Mouse (Mus musculus): ENCODE measurements around the gene Zdhhc17. TPM values are rescaled to one million over a fixed set of nuclear protein-coding genes. Genes with fewer than 3 reads are reported as not detected.
A peak's percentile ranks its signal among the peaks of the same experiment; 100 is the strongest.

Zdhhc17 gene
- polyA plus RNA-seq, 1 experiment from 2014 or later = 28.0 TPM

GRCm38 (mm10) chr10:110933584-110933983 is 76.4 kb downstream of the Zdhhc17 start:
- WGBS = 83% methylated on average over 5 of the region's 5 CpGs
- H3K27ac ChIP-seq (ENCODE audit: low read depth, low read length) = no peak overlapping the region
- H3K9ac ChIP-seq (ENCODE audit: low read length) = no peak overlapping the region
- peaks cover 7% of the 10 kb centered on the region; the same call in 1 of the 2 replicates for H3K4me1 ChIP-seq (replicated peaks; ENCODE audit: control insufficient read depth, insufficient read depth, low read length)
- H3K4me2 ChIP-seq (ENCODE audit: low read depth, low read length, severe bottlenecking) = no peak overlapping the region
- no peak for DNase-seq (ENCODE audit: low spot score)
- no peak overlapping the region for H3K4me3 ChIP-seq (ENCODE audit: low read depth, low read length)
- ATAC-seq (replicated peaks; ENCODE audit: low FRiP score) = no peak
- H3K36me3 ChIP-seq (ENCODE audit: control insufficient read depth, insufficient read depth, low read length) = peaks cover 2% of the 10 kb centered on the region; the same call in 1 of the 2 replicates
- no peaks in the 10 kb centered on the region for H3K27me3 ChIP-seq (ENCODE audit: control insufficient read depth, insufficient read depth, low read length)
- no peaks in the 10 kb centered on the region for H3K9me3 ChIP-seq (ENCODE audit: control insufficient read depth, low read length)

- H3K4me3 ChIP-seq (ENCODE audit: low read depth, low read length) = no peak overlapping the region; the same call in 1 of the 2 replicates
Observed at GRCm38 (mm10) chr10:110931913-110932560, 77.9 kb downstream of the Zdhhc17 start.

GRCm38 (mm10) chr10:110931161-110931912 is 78.6 kb downstream of the Zdhhc17 start:
- ATAC-seq (replicated peaks; ENCODE audit: low FRiP score) (peak; percentile 71), DNase-seq (ENCODE audit: low spot score) (peak; percentile 65)
- H3K27ac ChIP-seq (ENCODE audit: low read depth, low read length) = peak overlapping the region; percentile 75
- no peak overlapping the region; the same call in 1 of the 2 replicates for H3K4me3 ChIP-seq (ENCODE audit: low read depth, low read length)
- 40% methylated on average over 13 of the region's 13 CpGs for WGBS
- H3K4me2 ChIP-seq (ENCODE audit: low read depth, low read length, severe bottlenecking) = peak overlapping the region; percentile 31; the same call in 1 of the 2 replicates
- peaks cover 7% of the 10 kb centered on the region; the same call in 1 of the 2 replicates for H3K4me1 ChIP-seq (replicated peaks; ENCODE audit: control insufficient read depth, insufficient read depth, low read length)
- H3K9ac ChIP-seq (ENCODE audit: low read length) = peak overlapping the region; percentile 33; the same call in 1 of the 2 replicates
- H3K27me3 ChIP-seq (ENCODE audit: control insufficient read depth, insufficient read depth, low read length) = no peaks in the 10 kb centered on the region
- no peaks in the 10 kb centered on the region for H3K36me3 ChIP-seq (ENCODE audit: control insufficient read depth, insufficient read depth, low read length)
- H3K9me3 ChIP-seq (ENCODE audit: control insufficient read depth, low read length) = no peaks in the 10 kb centered on the region

More at GRCm38 (mm10) chr10:110931913-110932560, 77.9 kb downstream of the Zdhhc17 start:
- Histone ChIP-seq H3K36me3 (ENCODE audit: control insufficient read depth, insufficient read depth, low read length) (no peaks in the 10 kb centered on the region), H3K4me2 (ENCODE audit: low read depth, low read length, severe bottlenecking) (peak overlapping the region; percentile 31; the same call in 1 of the 2 replicates), H3K4me1 (replicated peaks; ENCODE audit: control insufficient read depth, insufficient read depth, low read length) (peaks cover 7% of the 10 kb centered on the region; the same call in 1 of the 2 replicates), H3K27ac (ENCODE audit: low read depth, low read length) (peak overlapping the region; percentile 75), H3K27me3 (ENCODE audit: control insufficient read depth, insufficient read depth, low read length) (no peaks in the 10 kb centered on the region), H3K9me3 (ENCODE audit: control insufficient read depth, low read length) (no peaks in the 10 kb centered on the region), H3K9ac (ENCODE audit: low read length) (peak overlapping the region; percentile 33; the same call in 1 of the 2 replicates)
- WGBS = 58% methylated on average over 20 of the region's 20 CpGs
- peak; percentile 70 for DNase-seq (ENCODE audit: low spot score)
- peak; percentile 81 for ATAC-seq (replicated peaks; ENCODE audit: low FRiP score)

- ATAC-seq (replicated peaks; ENCODE audit: low FRiP score) (no peak), DNase-seq (ENCODE audit: low spot score) (no peak)
- Histone ChIP-seq H3K27ac (ENCODE audit: low read depth, low read length) (no peak overlapping the region), H3K27me3 (ENCODE audit: control insufficient read depth, insufficient read depth, low read length) (no peaks in the 10 kb centered on the region), H3K4me3 (ENCODE audit: low read depth, low read length) (no peak overlapping the region), H3K36me3 (ENCODE audit: control insufficient read depth, insufficient read depth, low read length) (no peaks in the 10 kb centered on the region), H3K9ac (ENCODE audit: low read length) (no peak overlapping the region), H3K4me1 (replicated peaks; ENCODE audit: control insufficient read depth, insufficient read depth, low read length) (peaks cover 7% of the 10 kb centered on the region; the same call in 1 of the 2 replicates), H3K4me2 (ENCODE audit: low read depth, low read length, severe bottlenecking) (no peak overlapping the region), H3K9me3 (ENCODE audit: control insufficient read depth, low read length) (no peaks in the 10 kb centered on the region)
- whole genome bisulfite sequencing = 67% methylated on average over 4 of the region's 4 CpGs
Observed at GRCm38 (mm10) chr10:110929756-110930155, 80.2 kb downstream of the Zdhhc17 start.

GRCm38 (mm10) chr10:110927491-110927890 is 82.4 kb downstream of the Zdhhc17 start:
- peaks cover 7% of the 10 kb centered on the region; the same call in 1 of the 2 replicates for H3K4me1 ChIP-seq (replicated peaks; ENCODE audit: control insufficient read depth, insufficient read depth, low read length)
- no peak for ATAC-seq (replicated peaks; ENCODE audit: low FRiP score)

GRCm38 (mm10) chr10:110922612-110923011 is 87.3 kb downstream of the Zdhhc17 start:
- ATAC-seq (replicated peaks; ENCODE audit: low FRiP score) (no peak), DNase-seq (ENCODE audit: low spot score) (no peak)
- 80% methylated on average over 9 of the region's 9 CpGs for WGBS
- H3K9ac ChIP-seq (ENCODE audit: low read length) = no peak overlapping the region
- no peak overlapping the region for H3K27ac ChIP-seq (ENCODE audit: low read depth, low read length)
- H3K4me3 ChIP-seq (ENCODE audit: low read depth, low read length) = no peak overlapping the region
- H3K4me2 ChIP-seq (ENCODE audit: low read depth, low read length, severe bottlenecking) = no peak overlapping the region
- no peaks in the 10 kb centered on the region for H3K9me3 ChIP-seq (ENCODE audit: control insufficient read depth, low read length)
- no peaks in the 10 kb centered on the region for H3K27me3 ChIP-seq (ENCODE audit: control insufficient read depth, insufficient read depth, low read length)
- H3K4me1 ChIP-seq (replicated peaks; ENCODE audit: control insufficient read depth, insufficient read depth, low read length) = peaks cover 11% of the 10 kb centered on the region; the same call in 1 of the 2 replicates
- H3K36me3 ChIP-seq (ENCODE audit: control insufficient read depth, insufficient read depth, low read length) = no peaks in the 10 kb centered on the region

More at GRCm38 (mm10) chr10:110927491-110927890, 82.4 kb downstream of the Zdhhc17 start:
- DNase-seq (ENCODE audit: low spot score) = no peak
- no peaks in the 10 kb centered on the region for H3K36me3 ChIP-seq (ENCODE audit: control insufficient read depth, insufficient read depth, low read length)
- 83% methylated on average over 11 of the region's 11 CpGs for WGBS
- no peak overlapping the region for H3K4me2 ChIP-seq (ENCODE audit: low read depth, low read length, severe bottlenecking)
- H3K9me3 ChIP-seq (ENCODE audit: control insufficient read depth, low read length) = no peaks in the 10 kb centered on the region
- no peaks in the 10 kb centered on the region for H3K27me3 ChIP-seq (ENCODE audit: control insufficient read depth, insufficient read depth, low read length)
- no peak overlapping the region for H3K27ac ChIP-seq (ENCODE audit: low read depth, low read length)
- H3K9ac ChIP-seq (ENCODE audit: low read length) = no peak overlapping the region
- no peak overlapping the region for H3K4me3 ChIP-seq (ENCODE audit: low read depth, low read length)

- Histone ChIP-seq H3K36me3 (ENCODE audit: control insufficient read depth, insufficient read depth, low read length) (no peaks in the 10 kb centered on the region), H3K4me1 (replicated peaks; ENCODE audit: control insufficient read depth, insufficient read depth, low read length) (peaks cover 11% of the 10 kb centered on the region; the same call in 1 of the 2 replicates), H3K9ac (ENCODE audit: low read length) (no peak overlapping the region), H3K27me3 (ENCODE audit: control insufficient read depth, insufficient read depth, low read length) (no peaks in the 10 kb centered on the region), H3K27ac (ENCODE audit: low read depth, low read length) (no peak overlapping the region), H3K4me3 (ENCODE audit: low read depth, low read length) (no peak overlapping the region), H3K4me2 (ENCODE audit: low read depth, low read length, severe bottlenecking) (peak overlapping the region; percentile 91; the same call in 1 of the 2 replicates), H3K9me3 (ENCODE audit: control insufficient read depth, low read length) (no peaks in the 10 kb centered on the region)
- no peak for DNase-seq (ENCODE audit: low spot score)
- no peak for ATAC-seq (replicated peaks; ENCODE audit: low FRiP score)
- 74% methylated on average over 3 of the region's 3 CpGs for WGBS
Observed at GRCm38 (mm10) chr10:110921890-110922289, 88.0 kb downstream of the Zdhhc17 start.

- H3K36me3 ChIP-seq (ENCODE audit: control insufficient read depth, insufficient read depth, low read length) = no peaks in the 10 kb centered on the region
- peak overlapping the region; percentile 91 for H3K4me2 ChIP-seq (ENCODE audit: low read depth, low read length, severe bottlenecking)
- WGBS = 1% methylated on average over 15 of the region's 15 CpGs
- DNase-seq (ENCODE audit: low spot score) (no peak), ATAC-seq (replicated peaks; ENCODE audit: low FRiP score) (peak; percentile 64)
- H3K27me3 ChIP-seq (ENCODE audit: control insufficient read depth, insufficient read depth, low read length) = no peaks in the 10 kb centered on the region
- H3K27ac ChIP-seq (ENCODE audit: low read depth, low read length) = peak overlapping the region; percentile 58
- H3K4me1 ChIP-seq (replicated peaks; ENCODE audit: control insufficient read depth, insufficient read depth, low read length) = peaks cover 11% of the 10 kb centered on the region; the same call in 1 of the 2 replicates
- peak overlapping the region; percentile 54 for H3K4me3 ChIP-seq (ENCODE audit: low read depth, low read length)
- H3K9me3 ChIP-seq (ENCODE audit: control insufficient read depth, low read length) = no peaks in the 10 kb centered on the region
- peak overlapping the region; percentile 78 for H3K9ac ChIP-seq (ENCODE audit: low read length)
Observed at GRCm38 (mm10) chr10:110920368-110920950, 89.5 kb downstream of the Zdhhc17 start.
